Mouse (Mus musculus) forebrain, embryonic 15.5 days (tissue): ENCODE measurements around the gene Eef1akmt3. TPM values are rescaled to one million over a fixed set of nuclear protein-coding genes. Genes with fewer than 3 reads are reported as not detected.
"Not testable (repeated sequence)": the region's sequence is repeated elsewhere in the genome, so short reads cannot be mapped to it uniquely, and the experiment has no call there.

Experiments used
- ATAC-seq: fragments of 200-750 bp; cut with Nextera tagmentation; replicated peaks from 2 replicates; pipeline ENCODE4 v1.8.0; 2017; ENCODE audit warnings: mild to moderate bottlenecking, moderate TSS enrichment, moderate library complexity
- H3K27ac ChIP-seq: fragments of 300-500 bp; sonication (generic); replicated peaks from 2 replicates; pipeline ENCODE4 v1.5.1; 2015; ENCODE audit warnings: mild to moderate bottlenecking, inconsistent platforms
- H3K27me3 ChIP-seq: fragments of 300-500 bp; sonication (generic); 2 replicates; pipeline ENCODE4 v1.6.1; 2015; ENCODE audit warnings: inconsistent platforms
- H3K36me3 ChIP-seq: fragments of 300-500 bp; sonication (generic); 2 replicates; pipeline ENCODE4 v1.6.1; 2015; ENCODE audit warnings: mild to moderate bottlenecking, inconsistent platforms
- H3K4me1 ChIP-seq: fragments of 300-500 bp; sonication (generic); 2 replicates; pipeline ENCODE4 v1.6.1; 2015; ENCODE audit warnings: inconsistent platforms
- H3K4me2 ChIP-seq: fragments of 300-500 bp; sonication (generic); replicated peaks from 2 replicates; pipeline ENCODE4 v1.6.1; 2015; ENCODE audit warnings: mild to moderate bottlenecking, inconsistent platforms
- H3K4me3 ChIP-seq: fragments of 300-500 bp; sonication (generic); 2 replicates; pipeline ENCODE4 v1.5.1; 2015; ENCODE audit warnings: mild to moderate bottlenecking, inconsistent platforms
- H3K9ac ChIP-seq: fragments of 300-500 bp; sonication (generic); replicated peaks from 2 replicates; pipeline ENCODE4 v1.6.1; 2015; ENCODE audit warnings: mild to moderate bottlenecking, inconsistent platforms
- H3K9me3 ChIP-seq: fragments of 300-500 bp; sonication (generic); 2 replicates; pipeline ENCODE4 v1.6.1; 2016; ENCODE audit warnings: inconsistent platforms
- WGBS: fragments of 180-500 bp; shearing (Covaris S2); methylation state at CpG from one replicate; pipeline ENCODE4 v1.1.7; 2015; ENCODE audit warnings: mixed read lengths; 5-methylcytosine and 5-hydroxymethylcytosine counted together
- polyA plus RNA-seq: library from polyadenylated mRNA; unstranded; fragments of >200 nt; fragmentation: Nextera tagmentation; extraction: Ambion mirVana; gene quantifications from 2 replicates; pipeline ENCODE4 v1.2.1, GENCODE M21; 2015

Gene Eef1akmt3
- polyA plus RNA-seq, 1 experiment from 2014 or later, result 0.14 TPM

DNA sequence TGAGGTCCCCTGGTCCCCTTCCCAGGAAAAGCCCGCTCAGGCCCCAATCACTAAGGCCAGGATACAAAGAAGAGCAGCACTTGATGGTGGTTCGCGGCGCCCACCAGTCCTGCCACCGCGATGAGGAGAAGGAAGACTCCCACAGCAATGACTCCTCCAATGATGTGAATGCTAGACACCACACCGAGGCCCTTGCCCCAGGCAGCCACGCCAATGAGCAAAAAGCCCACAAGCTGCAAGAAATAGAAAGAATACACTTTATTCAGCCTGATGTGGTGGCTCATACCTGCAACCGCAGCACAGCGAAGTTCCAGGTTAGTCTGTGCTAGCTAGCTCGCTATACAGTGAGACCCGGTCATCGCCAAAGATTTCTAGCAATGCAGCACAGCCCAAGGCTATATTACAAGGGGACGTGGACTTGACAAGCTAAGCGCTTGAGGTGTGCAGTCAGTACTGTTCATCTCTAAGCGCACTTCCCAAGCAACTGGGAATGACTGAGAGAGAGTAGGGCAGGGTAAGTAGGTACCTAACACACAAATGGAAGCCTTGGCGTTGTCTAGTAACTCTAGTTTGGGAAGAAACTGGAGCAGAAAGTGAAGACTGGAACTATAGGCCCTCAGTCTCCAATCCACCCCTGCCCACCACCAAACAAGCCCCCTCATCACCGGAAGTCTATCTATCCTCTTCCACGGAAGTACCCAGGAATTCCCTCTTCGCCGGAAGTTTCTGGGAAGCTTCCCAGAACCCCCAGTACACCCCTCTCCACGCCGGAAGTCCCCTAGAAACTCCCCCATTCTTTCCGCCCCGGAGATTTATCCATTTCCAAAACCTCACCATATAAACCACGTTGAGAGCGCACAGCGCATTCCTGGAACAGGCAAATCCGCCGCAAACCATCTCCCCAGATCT is 28.2 kb upstream of the Eef1akmt3 start:
- H3K36me3 ChIP-seq, result peaks cover 42% of the 10 kb centered on the region
- no peaks in the 10 kb centered on the region for H3K9me3 ChIP-seq
- H3K9ac ChIP-seq, result peak overlapping the region; percentile 71
- peak; percentile 84 for ATAC-seq
- no peaks in the 10 kb centered on the region for H3K27me3 ChIP-seq
- H3K4me3 ChIP-seq, result peak overlapping the region; percentile 67
- peaks cover 38% of the 10 kb centered on the region for H3K4me1 ChIP-seq
- H3K27ac ChIP-seq, result peak overlapping the region; percentile 95
- peak overlapping the region; percentile 88 for H3K4me2 ChIP-seq
- WGBS, result 4% methylated on average over 30 of the region's 30 CpGs

DNA sequence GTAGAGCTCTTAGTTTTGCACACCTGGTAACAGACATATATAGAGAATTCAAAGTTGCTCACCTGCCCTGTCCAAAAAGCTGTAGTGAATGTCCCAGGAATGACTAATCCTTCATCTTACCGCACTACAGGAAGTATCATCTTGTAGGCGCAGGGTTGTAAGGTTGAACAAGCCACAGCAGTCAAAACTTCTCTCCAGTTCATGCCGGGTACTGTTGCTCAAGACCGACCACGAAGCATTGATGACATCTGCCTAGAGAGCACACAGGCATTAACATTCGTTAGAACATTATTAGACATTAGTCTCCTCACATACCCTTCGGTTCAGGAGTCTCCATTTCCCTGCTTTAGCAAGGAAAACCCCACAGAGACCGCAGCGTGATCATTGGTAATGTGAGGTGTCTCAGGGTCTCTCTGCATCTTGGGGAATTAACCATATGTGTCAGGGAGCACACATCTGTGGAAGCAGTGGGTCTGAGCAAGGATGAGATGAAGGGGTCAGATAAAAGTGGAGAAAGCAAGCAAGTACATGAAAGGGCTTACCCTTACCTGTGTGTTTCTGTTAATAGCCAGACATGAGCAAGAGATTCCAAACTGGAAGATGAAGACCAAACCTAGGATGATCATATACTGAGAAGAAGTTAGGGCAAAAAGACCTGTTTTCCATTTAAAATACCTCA is 27.2 kb upstream of the Eef1akmt3 start:
- Histone ChIP-seq H3K9me3 (no peaks in the 10 kb centered on the region), H3K36me3 (peaks cover 43% of the 10 kb centered on the region), H3K27me3 (no peaks in the 10 kb centered on the region), H3K4me3 (peak overlapping the region; percentile 67), H3K27ac (peak overlapping the region; percentile 95), H3K4me1 (peaks cover 41% of the 10 kb centered on the region), H3K4me2 (peak overlapping the region; percentile 88), H3K9ac (peak overlapping the region; percentile 71)
- 83% methylated on average over 9 of the region's 9 CpGs for WGBS
- ATAC-seq, result no peak

DNA sequence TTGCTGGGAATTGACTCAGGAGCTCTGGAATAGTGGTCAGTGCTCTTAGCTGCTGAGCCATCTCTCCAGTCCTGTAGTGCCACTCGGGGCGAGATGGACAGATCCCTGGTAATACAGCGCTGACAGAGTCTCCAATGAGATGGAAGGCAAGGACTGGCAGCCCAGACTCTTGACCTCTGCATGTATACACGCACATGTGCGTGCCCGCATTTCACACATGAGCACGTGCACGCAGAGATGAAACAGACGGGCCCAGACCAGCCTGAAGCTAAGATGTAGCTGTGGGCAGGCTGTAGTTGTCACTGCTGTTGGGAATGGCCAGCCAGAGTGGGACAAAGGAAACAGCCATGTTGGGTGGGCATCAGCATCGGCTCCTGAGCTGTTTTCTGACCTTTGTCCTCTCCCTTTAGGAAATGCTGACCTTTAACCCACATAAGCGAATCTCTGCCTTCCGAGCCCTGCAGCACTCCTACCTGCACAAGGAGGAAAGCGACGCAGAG is 25.3 kb upstream of the Eef1akmt3 start:
- H3K4me1 ChIP-seq, result peaks cover 52% of the 10 kb centered on the region
- no peak overlapping the region for H3K9ac ChIP-seq
- H3K36me3 ChIP-seq, result peaks cover 43% of the 10 kb centered on the region
- H3K27ac ChIP-seq, result no peak overlapping the region; the same call in 1 of the 2 replicates
- H3K4me2 ChIP-seq, result no peak overlapping the region
- no peaks in the 10 kb centered on the region for H3K9me3 ChIP-seq
- WGBS, result 90% methylated on average over 14 of the region's 14 CpGs
- H3K27me3 ChIP-seq, result no peaks in the 10 kb centered on the region
- ATAC-seq, result no peak
- 0 out of 2 replicates have a peak overlapping the region, but pooled peaks have one; percentile 3 for H3K4me3 ChIP-seq

DNA sequence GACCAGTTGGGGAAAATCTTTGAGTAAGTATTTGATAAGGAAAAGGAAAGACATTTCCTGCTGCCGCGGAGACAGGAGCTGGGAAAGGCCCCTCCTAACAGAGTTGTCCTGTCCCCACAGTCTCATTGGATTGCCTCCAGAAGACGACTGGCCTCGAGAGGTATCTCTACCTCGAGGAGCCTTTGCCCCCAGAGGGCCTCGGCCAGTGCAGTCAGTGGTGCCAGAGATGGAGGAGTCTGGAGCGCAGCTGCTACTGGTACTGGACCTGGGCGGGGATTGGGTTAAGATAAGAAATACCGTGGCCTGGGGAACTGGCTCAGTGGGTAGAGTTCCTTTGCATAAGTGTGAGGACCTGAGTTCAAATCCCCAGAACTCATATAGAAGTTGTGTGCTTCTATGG is 24.7 kb upstream of the Eef1akmt3 start:
- no peaks in the 10 kb centered on the region for H3K9me3 ChIP-seq
- H3K36me3 ChIP-seq, result peaks cover 43% of the 10 kb centered on the region
- H3K27ac ChIP-seq, result no peak overlapping the region
- peaks cover 53% of the 10 kb centered on the region for H3K4me1 ChIP-seq
- WGBS, result 91% methylated on average over 9 of the region's 9 CpGs
- H3K4me2 ChIP-seq, result no peak overlapping the region
- no peak overlapping the region for H3K4me3 ChIP-seq
- H3K27me3 ChIP-seq, result no peaks in the 10 kb centered on the region
- no peak overlapping the region for H3K9ac ChIP-seq
- no peak for ATAC-seq

DNA sequence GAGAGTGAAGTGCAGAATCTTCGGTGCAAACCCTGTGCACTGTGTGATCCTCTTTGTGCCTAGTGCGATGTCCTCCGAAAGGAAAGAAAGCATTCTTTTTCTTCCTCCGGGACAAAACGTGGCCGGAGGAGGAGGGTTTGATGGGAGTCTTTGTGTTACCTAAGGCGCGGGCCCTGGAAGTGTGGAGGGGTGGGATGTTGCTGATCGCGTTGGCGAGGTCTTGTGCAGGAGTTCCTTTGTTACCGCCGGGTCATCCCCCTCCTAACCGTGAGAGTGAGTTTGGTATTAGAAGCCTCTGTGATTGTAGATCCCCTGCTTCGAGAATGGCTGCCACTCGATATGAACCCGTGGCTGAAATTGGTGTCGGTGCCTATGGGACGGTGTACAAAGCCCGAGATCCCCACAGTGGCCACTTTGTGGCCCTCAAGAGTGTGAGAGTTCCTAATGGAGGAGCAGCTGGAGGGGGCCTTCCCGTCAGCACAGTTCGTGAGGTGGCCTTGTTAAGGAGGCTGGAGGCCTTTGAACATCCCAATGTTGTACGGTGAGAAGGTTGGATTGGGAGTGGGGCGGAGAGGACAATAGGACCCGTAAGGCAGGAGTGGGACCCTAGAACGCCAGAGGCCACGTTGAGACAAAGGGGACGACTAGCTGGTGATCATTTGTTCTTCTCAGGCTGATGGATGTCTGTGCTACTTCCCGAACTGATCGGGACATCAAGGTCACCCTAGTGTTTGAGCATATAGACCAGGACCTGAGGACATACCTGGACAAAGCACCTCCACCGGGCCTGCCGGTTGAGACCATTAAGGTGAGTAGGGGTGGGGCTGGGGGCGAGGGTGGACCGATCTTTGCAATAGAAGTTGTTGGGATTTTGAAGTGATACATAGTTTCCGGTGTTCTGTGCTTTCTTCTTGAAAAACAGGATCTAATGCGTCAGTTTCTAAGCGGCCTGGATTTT is 22.9 kb upstream of the Eef1akmt3 start:
- H3K4me1 ChIP-seq, result peaks cover 52% of the 10 kb centered on the region
- peak overlapping the region; percentile 93 for H3K27ac ChIP-seq
- peak overlapping the region; percentile 79 for H3K4me3 ChIP-seq
- peaks cover 43% of the 10 kb centered on the region for H3K36me3 ChIP-seq
- H3K27me3 ChIP-seq, result no peaks in the 10 kb centered on the region
- peak overlapping the region; percentile 89 for H3K9ac ChIP-seq
- peak overlapping the region; percentile 75 for H3K4me2 ChIP-seq
- ATAC-seq, result peak; percentile 6; the same call in 1 of the 2 replicates
- H3K9me3 ChIP-seq, result no peaks in the 10 kb centered on the region
- WGBS, result 10% methylated on average over 37 of the region's 37 CpGs

DNA sequence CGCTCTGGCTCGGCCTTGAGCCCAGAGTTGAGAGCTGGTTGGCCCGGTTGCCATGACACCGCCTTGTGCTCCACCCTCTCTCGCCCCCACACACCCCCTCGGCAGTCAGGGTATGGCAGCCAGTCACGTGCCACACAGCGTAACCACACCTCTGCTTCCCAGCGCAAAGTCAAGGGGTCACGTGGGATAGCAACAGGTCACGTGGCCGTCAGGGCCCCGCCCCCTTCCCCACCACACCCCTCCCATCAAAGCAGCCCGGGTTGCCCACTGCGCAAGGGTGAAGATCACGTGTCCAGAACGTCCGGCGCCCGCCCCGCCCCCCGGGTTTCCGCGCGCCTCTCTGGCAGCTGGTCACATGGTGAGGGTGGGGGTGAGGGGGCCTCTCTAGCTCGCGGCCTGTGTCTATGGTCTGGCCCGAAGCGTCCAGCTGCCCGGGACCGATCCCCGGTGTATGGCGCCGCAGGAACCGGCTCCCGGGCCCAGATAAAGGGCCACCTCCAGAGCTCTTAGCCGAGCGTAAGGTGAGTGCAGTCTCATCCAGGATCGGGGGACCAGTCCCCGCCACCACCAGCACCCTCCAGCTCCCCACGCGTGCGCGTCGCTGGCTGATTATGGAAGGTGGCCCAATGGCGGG is 22.0 kb upstream of the Eef1akmt3 start, which contains the start of gene Cdk4:
Cdk4 (plus strand) TSS at position 296 of the 634 bp plus-strand sequence.
- Histone ChIP-seq H3K4me2 (peak within 1 kb of the TSS; percentile 75), H3K4me1 (peaks cover 50% of the 10 kb centered on the region), H3K36me3 (peaks cover 39% of the 10 kb centered on the region), H3K4me3 (peak within 1 kb of the TSS; percentile 79), H3K9ac (peak within 1 kb of the TSS; percentile 89), H3K9me3 (no peaks in the 10 kb centered on the region), H3K27ac (peak within 1 kb of the TSS; percentile 93), H3K27me3 (no peaks in the 10 kb centered on the region)
- WGBS, result 0% methylated on average over 37 of the region's 46 CpGs
- ATAC-seq, result peak; percentile 86

DNA sequence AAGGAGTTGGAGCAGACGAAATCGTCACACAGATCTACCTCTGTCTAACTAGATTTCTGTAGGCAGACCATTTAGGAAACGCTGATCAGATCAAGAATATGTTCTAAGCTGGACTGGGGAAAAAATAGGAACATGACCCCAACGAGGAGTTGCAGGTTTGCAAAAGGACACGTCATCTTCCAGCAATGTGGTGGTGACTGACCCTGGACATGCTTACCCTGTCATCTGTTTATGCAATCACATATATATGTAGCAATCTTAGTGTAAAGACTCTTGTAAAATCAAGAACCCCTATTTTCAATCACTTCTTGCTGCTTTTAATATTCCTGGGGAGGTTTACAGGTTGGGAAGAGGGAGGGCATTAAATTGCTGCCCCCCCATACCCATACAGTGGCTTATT is 21.2 kb upstream of the Eef1akmt3 start:
- H3K9ac ChIP-seq, result no peak overlapping the region
- peaks cover 33% of the 10 kb centered on the region for H3K36me3 ChIP-seq
- H3K27ac ChIP-seq, result peak overlapping the region; percentile 85
- 78% methylated on average over 5 of the region's 5 CpGs for WGBS
- no peaks in the 10 kb centered on the region for H3K9me3 ChIP-seq
- no peaks in the 10 kb centered on the region for H3K27me3 ChIP-seq
- H3K4me3 ChIP-seq, result peak overlapping the region; percentile 79
- H3K4me1 ChIP-seq, result peaks cover 55% of the 10 kb centered on the region
- ATAC-seq, result no peak
- peak overlapping the region; percentile 52 for H3K4me2 ChIP-seq

DNA sequence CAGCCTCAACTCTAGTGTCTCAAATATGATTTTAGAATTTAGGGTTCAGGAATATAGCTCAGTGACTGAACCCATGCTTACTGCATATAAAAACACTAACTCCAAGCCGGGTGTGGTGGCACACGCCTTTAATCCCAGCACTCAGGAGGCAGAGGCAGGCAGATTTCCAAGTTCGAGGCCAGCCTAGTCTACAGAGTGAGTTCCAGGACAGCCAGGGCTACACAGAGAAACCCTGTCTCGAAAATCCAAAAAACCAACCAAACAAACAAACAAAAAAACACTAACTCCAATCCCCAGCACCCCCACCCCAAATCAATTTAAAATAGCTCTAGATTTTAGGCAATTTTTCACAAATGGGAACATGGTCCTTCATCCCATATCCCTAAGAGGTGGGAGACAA is 20.8 kb upstream of the Eef1akmt3 start:
- H3K9me3 ChIP-seq, H3K27me3 ChIP-seq, H3K4me2 ChIP-seq, ATAC-seq, H3K9ac ChIP-seq: not testable (repeated sequence)
- H3K4me3 ChIP-seq, result peak overlapping the region; percentile 79; the same call in 1 of the 2 replicates
- peak overlapping the region; percentile 85; the same call in 1 of the 2 replicates for H3K27ac ChIP-seq
- H3K4me1 ChIP-seq, result peaks cover 58% of the 10 kb centered on the region
- WGBS, result 88% methylated on average over 4 of the region's 4 CpGs
- H3K36me3 ChIP-seq, result peaks cover 33% of the 10 kb centered on the region

DNA sequence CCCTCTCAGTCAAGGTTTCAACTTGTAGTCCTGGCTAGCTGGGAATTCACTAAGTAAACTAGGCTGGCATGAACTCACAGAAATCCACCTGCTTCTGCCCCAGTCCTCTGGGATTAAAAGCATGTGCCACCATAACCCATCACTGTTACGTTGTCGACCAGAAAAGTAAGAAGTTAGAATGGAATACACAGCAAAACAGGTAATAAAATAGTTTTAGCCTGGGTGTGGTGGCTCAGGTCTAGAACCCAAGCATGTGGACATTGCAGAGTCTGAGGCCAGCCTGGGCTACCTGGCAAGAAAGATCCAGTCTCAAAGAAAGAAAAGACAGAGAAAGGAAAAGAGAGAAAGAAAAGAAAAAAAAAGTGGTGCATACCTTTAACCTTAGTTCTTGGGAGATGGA is 20.2 kb upstream of the Eef1akmt3 start:
- Histone ChIP-seq H3K27ac (peak overlapping the region; percentile 96), H3K4me3 (peak overlapping the region; percentile 72), H3K27me3 (no peaks in the 10 kb centered on the region), H3K9me3 (no peaks in the 10 kb centered on the region), H3K4me2 (peak overlapping the region; percentile 74), H3K4me1 (peaks cover 58% of the 10 kb centered on the region), H3K36me3 (peaks cover 31% of the 10 kb centered on the region), H3K9ac (peak overlapping the region; percentile 76)
- ATAC-seq, result no peak
- WGBS, result 66% methylated on average over 2 of the region's 2 CpGs

DNA sequence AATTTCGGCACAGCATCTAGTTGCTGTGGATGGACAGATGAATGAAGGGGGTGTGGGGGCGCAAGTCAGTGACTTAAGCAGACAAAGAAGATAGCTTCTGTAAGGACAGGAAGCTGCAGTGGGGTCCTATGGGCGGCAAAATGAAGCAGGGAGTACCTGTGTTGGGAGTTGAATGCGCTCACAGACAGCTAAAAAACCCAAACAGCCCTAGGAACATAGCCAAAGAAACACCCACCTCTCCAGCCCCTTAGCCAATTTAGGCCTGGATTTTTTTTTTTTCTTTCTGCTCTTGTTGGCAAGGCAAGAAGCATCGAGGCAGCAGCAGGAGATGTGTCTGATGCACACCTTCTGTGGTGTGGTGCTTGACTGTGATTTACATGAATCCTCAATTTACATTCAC is 19.8 kb upstream of the Eef1akmt3 start:
- Histone ChIP-seq H3K4me1 (peaks cover 59% of the 10 kb centered on the region), H3K4me2 (peak overlapping the region; percentile 74), H3K9me3 (no peaks in the 10 kb centered on the region), H3K4me3 (peak overlapping the region; percentile 72), H3K9ac (peak overlapping the region; percentile 76), H3K36me3 (peaks cover 31% of the 10 kb centered on the region), H3K27ac (peak overlapping the region; percentile 96), H3K27me3 (no peaks in the 10 kb centered on the region)
- WGBS, result 10% methylated on average over 5 of the region's 5 CpGs
- ATAC-seq, result no peak
